Mouse (Mus musculus) neural tube, embryonic 11.5 days (tissue): ENCODE results near the gene Hk2. TPM values are rescaled to one million over a fixed set of nuclear protein-coding genes. Genes with fewer than 3 reads are reported as not detected.

ENCODE experiments used
- ATAC-seq: fragments of 200-750 bp; cut with Nextera tagmentation; 2 replicates; pipeline ENCODE4 v1.8.0; 2017; ENCODE audit warnings: moderate number of reproducible peaks, mild to moderate bottlenecking, moderate TSS enrichment, moderate library complexity; ENCODE audit not compliant: insufficient read depth, low FRiP score, low TSS enrichment
- DNase-seq: peaks from one replicate; pipeline ENCODE4 v3.0.0-alpha.2; 2015; ENCODE audit warnings: low spot score
- H3K27ac ChIP-seq: fragments of 300-500 bp; sonication (generic); 2 replicates; pipeline ENCODE4 v1.5.1; 2014; ENCODE audit warnings: low read depth, mild to moderate bottlenecking, low read length
- H3K27me3 ChIP-seq: fragments of 300-500 bp; sonication (generic); 2 replicates; pipeline ENCODE4 v1.6.1; 2014; ENCODE audit warnings: mild to moderate bottlenecking, low read length, mixed read lengths; ENCODE audit not compliant: control insufficient read depth, insufficient read depth
- H3K36me3 ChIP-seq: fragments of 300-500 bp; sonication (generic); 2 replicates; pipeline ENCODE4 v1.6.1; 2014; ENCODE audit warnings: mild to moderate bottlenecking, low read length, moderate library complexity, mixed read lengths; ENCODE audit not compliant: control insufficient read depth, insufficient read depth
- H3K4me1 ChIP-seq: fragments of 300-500 bp; sonication (generic); 2 replicates; pipeline ENCODE4 v1.6.1; 2014; ENCODE audit warnings: low read length, mixed read lengths; ENCODE audit not compliant: control insufficient read depth, insufficient read depth
- H3K4me2 ChIP-seq: fragments of 300-500 bp; sonication (generic); 2 replicates; pipeline ENCODE4 v1.6.1; 2014; ENCODE audit warnings: low read depth, mild to moderate bottlenecking, moderate library complexity
- H3K4me3 ChIP-seq: fragments of 300-500 bp; sonication (generic); 2 replicates; pipeline ENCODE4 v1.5.1; 2014; ENCODE audit warnings: low read depth, low read length
- H3K9ac ChIP-seq: fragments of 300-500 bp; sonication (generic); 2 replicates; pipeline ENCODE4 v1.6.1; 2014; ENCODE audit warnings: mild to moderate bottlenecking, low read length
- H3K9me3 ChIP-seq: fragments of 300-500 bp; sonication (generic); 2 replicates; pipeline ENCODE4 v1.6.1; 2016; ENCODE audit warnings: low read length; ENCODE audit not compliant: control insufficient read depth
- WGBS: fragments of 180-500 bp; shearing (Covaris S2); extraction: QIAGEN DNeasy Blood & Tissue Kit; methylation state at CpG from one replicate; pipeline ENCODE4 v1.1.7; 2014; 5-methylcytosine and 5-hydroxymethylcytosine counted together
- polyA plus RNA-seq: library from polyadenylated mRNA; unstranded; fragments of >200 nt; fragmentation: Nextera tagmentation; extraction: Ambion mirVana; gene quantifications from 2 replicates; pipeline ENCODE4 v1.2.1, GENCODE M21; 2014

Gene Hk2
- polyA plus RNA-seq, 1 experiment from 2014 or later: 15.6 TPM

GRCm38 (mm10) chr6:82798202-82798737, 24.0 kb upstream of the Hk2 start:
- Histone ChIP-seq H3K36me3 (no peaks in the 10 kb centered on the region), H3K4me1 (no peaks in the 10 kb centered on the region), H3K4me2 (no peak overlapping the region), H3K4me3 (no peak overlapping the region), H3K9ac (no peak overlapping the region), H3K27ac (no peak overlapping the region), H3K27me3 (no peaks in the 10 kb centered on the region), H3K9me3 (no peaks in the 10 kb centered on the region)
- WGBS: 73% methylated on average over 3 of the region's 3 CpGs
- DNase-seq (no peak), ATAC-seq (no peak)

- no peak for DNase-seq
- Histone ChIP-seq H3K9ac (no peak overlapping the region), H3K27me3 (no peaks in the 10 kb centered on the region), H3K4me2 (no peak overlapping the region), H3K4me1 (no peaks in the 10 kb centered on the region), H3K36me3 (no peaks in the 10 kb centered on the region), H3K9me3 (no peaks in the 10 kb centered on the region), H3K27ac (no peak overlapping the region), H3K4me3 (no peak overlapping the region)
- 70% methylated on average over 5 of the region's 5 CpGs for WGBS
- no peak for ATAC-seq
Measured at GRCm38 (mm10) chr6:82797300-82797839, 23.1 kb upstream of the Hk2 start.

GRCm38 (mm10) chr6:82790864-82791263, 16.6 kb upstream of the Hk2 start:
- 86% methylated on average over 2 of the region's 2 CpGs for WGBS
- no peaks in the 10 kb centered on the region for H3K27me3 ChIP-seq
- ATAC-seq (no peak), DNase-seq (no peak)
- no peak overlapping the region for H3K9ac ChIP-seq
- H3K36me3 ChIP-seq: no peaks in the 10 kb centered on the region
- H3K9me3 ChIP-seq: no peaks in the 10 kb centered on the region
- H3K4me3 ChIP-seq: no peak overlapping the region
- no peaks in the 10 kb centered on the region for H3K4me1 ChIP-seq
- no peak overlapping the region for H3K4me2 ChIP-seq
- H3K27ac ChIP-seq: no peak overlapping the region

- Histone ChIP-seq H3K9me3 (no peaks in the 10 kb centered on the region), H3K4me2 (no peak overlapping the region), H3K27ac (no peak overlapping the region), H3K27me3 (no peaks in the 10 kb centered on the region), H3K36me3 (no peaks in the 10 kb centered on the region), H3K4me3 (no peak overlapping the region), H3K4me1 (no peaks in the 10 kb centered on the region), H3K9ac (no peak overlapping the region)
- no peak for ATAC-seq
- 81% methylated on average over 4 of the region's 4 CpGs for WGBS
- DNase-seq: no peak
Measured at GRCm38 (mm10) chr6:82783906-82784305, 9.7 kb upstream of the Hk2 start.

DNA sequence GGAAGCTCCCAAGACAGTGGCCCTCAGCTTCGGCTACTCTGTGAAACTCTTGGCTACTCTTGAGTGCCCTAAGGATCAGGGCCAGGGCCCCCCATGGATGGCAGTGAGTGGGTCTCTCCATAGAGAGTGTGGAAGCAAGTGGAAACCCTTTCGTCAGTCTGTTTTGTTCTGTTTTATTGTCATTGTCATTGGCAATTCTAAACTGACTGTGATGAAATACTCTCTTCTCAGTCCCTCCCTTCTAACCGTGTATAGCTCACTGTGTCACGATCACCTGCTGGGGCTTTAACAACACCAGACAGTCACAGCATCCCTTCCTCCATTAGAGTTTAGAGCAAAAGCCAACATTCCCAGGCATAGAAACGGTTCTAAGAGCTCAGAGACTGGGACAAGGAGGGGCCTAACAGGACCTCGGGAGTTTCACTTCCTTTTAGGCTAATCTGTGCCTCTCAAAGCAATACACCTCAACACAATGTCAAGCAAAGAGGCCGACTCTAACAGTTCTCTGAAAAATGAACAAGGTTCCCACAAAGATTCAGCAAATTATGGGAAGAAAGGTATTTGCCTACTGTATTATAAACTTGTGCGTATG, 6.6 kb upstream of the Hk2 start:
- no peak overlapping the region for H3K9ac ChIP-seq
- H3K9me3 ChIP-seq: no peaks in the 10 kb centered on the region
- no peak overlapping the region for H3K27ac ChIP-seq
- H3K27me3 ChIP-seq: no peaks in the 10 kb centered on the region
- ATAC-seq: no peak
- 48% methylated on average over 8 of the region's 8 CpGs for WGBS
- no peaks in the 10 kb centered on the region for H3K36me3 ChIP-seq
- H3K4me1 ChIP-seq: no peaks in the 10 kb centered on the region
- H3K4me2 ChIP-seq: no peak overlapping the region
- no peak for DNase-seq
- H3K4me3 ChIP-seq: no peak overlapping the region

GRCm38 (mm10) chr6:82780369-82780768, 6.1 kb upstream of the Hk2 start:
- Histone ChIP-seq H3K27me3 (no peaks in the 10 kb centered on the region), H3K4me2 (no peak overlapping the region), H3K4me1 (no peaks in the 10 kb centered on the region), H3K9ac (no peak overlapping the region), H3K4me3 (no peak overlapping the region), H3K9me3 (no peaks in the 10 kb centered on the region), H3K27ac (no peak overlapping the region), H3K36me3 (no peaks in the 10 kb centered on the region)
- 68% methylated on average over 4 of the region's 4 CpGs for WGBS
- DNase-seq: no peak
- ATAC-seq: no peak

DNA sequence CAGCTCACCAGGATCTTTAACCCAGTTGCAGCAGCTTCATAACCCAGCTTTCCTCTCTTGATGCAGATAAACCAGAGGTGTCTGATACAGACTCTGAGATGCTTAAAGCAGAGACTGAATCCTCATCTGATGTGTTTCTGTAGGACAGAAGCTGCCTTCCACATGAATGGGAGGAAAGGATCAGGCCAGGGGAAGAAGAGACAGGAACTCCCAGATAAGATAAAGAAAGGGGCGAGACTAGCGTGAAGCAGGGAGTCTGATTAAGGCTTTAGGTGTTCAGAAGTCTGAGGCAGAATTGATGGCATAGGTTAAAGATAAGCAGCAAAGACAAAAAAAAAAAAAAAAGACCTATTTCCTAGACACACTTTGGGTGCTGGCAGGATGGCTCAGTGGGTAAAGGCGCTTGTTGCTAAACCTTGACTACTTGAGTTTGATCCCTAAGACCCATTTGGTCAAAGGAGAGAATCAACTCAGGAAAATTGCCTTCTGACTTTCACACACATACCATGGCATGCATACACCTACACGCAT, 2.9 kb upstream of the Hk2 start:
- Histone ChIP-seq H3K9me3 (no peaks in the 10 kb centered on the region), H3K9ac (no peak overlapping the region), H3K4me1 (peaks cover 8% of the 10 kb centered on the region; the same call in 1 of the 2 replicates), H3K4me3 (no peak overlapping the region), H3K27me3 (no peaks in the 10 kb centered on the region), H3K4me2 (no peak overlapping the region), H3K27ac (no peak overlapping the region), H3K36me3 (no peaks in the 10 kb centered on the region)
- ATAC-seq: no peak
- DNase-seq: no peak
- 95% methylated on average over 4 of the region's 4 CpGs for WGBS

- Histone ChIP-seq H3K9me3 (no peaks in the 10 kb centered on the region), H3K27ac (no peak overlapping the region), H3K27me3 (no peaks in the 10 kb centered on the region), H3K4me1 (peaks cover 8% of the 10 kb centered on the region; the same call in 1 of the 2 replicates), H3K4me3 (no peak overlapping the region), H3K36me3 (no peaks in the 10 kb centered on the region), H3K4me2 (no peak overlapping the region), H3K9ac (no peak overlapping the region)
- WGBS: 87% methylated on average over 6 of the region's 6 CpGs
- ATAC-seq (no peak), DNase-seq (no peak)
Measured at GRCm38 (mm10) chr6:82775386-82775785, 1.1 kb upstream of the Hk2 start.
